Mouse (Mus musculus): ENCODE results near the gene Hpcal4.
"Not testable (repeated sequence)": the region's sequence is repeated elsewhere in the genome, so short reads cannot be mapped to it uniquely, and the experiment has no call there.

Hpcal4 gene

GRCm38 (mm10) chr4:123182328-123183238 lies at the start of gene Hpcal4:
Gene Hpcal4, plus strand, starts transcription at chr4:123183227.
- DNase-seq (ENCODE audit: low read depth, low spot score) = peak; percentile 67

GRCm38 (mm10) chr4:123137551-123137950 lies 45.5 kb upstream of the Hpcal4 start:
- DNase-seq (ENCODE audit: low read depth, low spot score) = no peak

- peak; percentile 86 for DNase-seq (ENCODE audit: low read depth, low spot score)
These were observed 43.4 kb upstream of the Hpcal4 start, which contains the start of gene Ppie for GRCm38 (mm10) chr4:123139513-123140154. Gene Ppie, minus strand, starts transcription at chr4:123139951.

- no peak for DNase-seq (ENCODE audit: low read depth, low spot score)
These were observed 35.4 kb upstream of the Hpcal4 start for GRCm38 (mm10) chr4:123147446-123148150.

- DNase-seq (ENCODE audit: low read depth, low spot score) = peak; percentile 31
These were observed 31.0 kb upstream of the Hpcal4 start for GRCm38 (mm10) chr4:123152003-123152402.

GRCm38 (mm10) chr4:123152976-123153375 lies 30.1 kb upstream of the Hpcal4 start:
- DNase-seq (ENCODE audit: low read depth, low spot score) = no peak

- DNase-seq (ENCODE audit: low read depth, low spot score) = peak; percentile 21
These were observed 28.0 kb upstream of the Hpcal4 start for GRCm38 (mm10) chr4:123155004-123155403.

- DNase-seq (ENCODE audit: low read depth, low spot score) = no peak
These were observed 27.6 kb upstream of the Hpcal4 start for GRCm38 (mm10) chr4:123155427-123155826.

- no peak for DNase-seq (ENCODE audit: low read depth, low spot score)
These were observed 27.2 kb upstream of the Hpcal4 start for GRCm38 (mm10) chr4:123155840-123156239.

- DNase-seq (ENCODE audit: low read depth, low spot score) = no peak
These were observed 22.5 kb upstream of the Hpcal4 start for GRCm38 (mm10) chr4:123160571-123160970.

GRCm38 (mm10) chr4:123161251-123161650 lies 21.8 kb upstream of the Hpcal4 start:
- not testable (repeated sequence) for DNase-seq (ENCODE audit: low read depth, low spot score)

GRCm38 (mm10) chr4:123162305-123162917 lies 20.6 kb upstream of the Hpcal4 start:
- DNase-seq (ENCODE audit: low read depth, low spot score) = no peak

GRCm38 (mm10) chr4:123164157-123164556 lies 18.9 kb upstream of the Hpcal4 start:
- no peak for DNase-seq (ENCODE audit: low read depth, low spot score)

GRCm38 (mm10) chr4:123171811-123172210 lies 11.2 kb upstream of the Hpcal4 start:
- DNase-seq (ENCODE audit: low read depth, low spot score) = peak; percentile 34

GRCm38 (mm10) chr4:123183239-123184056 lies 421 bp downstream of the Hpcal4 start:
- peak; percentile 85 for DNase-seq (ENCODE audit: low read depth, low spot score)

- no peak for DNase-seq (ENCODE audit: low read depth, low spot score)
These were observed 1.8 kb downstream of the Hpcal4 start for GRCm38 (mm10) chr4:123184816-123185215.

- no peak for DNase-seq (ENCODE audit: low read depth, low spot score)
These were observed 9.3 kb downstream of the Hpcal4 start for GRCm38 (mm10) chr4:123192336-123192735.

- no peak for DNase-seq (ENCODE audit: low read depth, low spot score)
These were observed 10.8 kb downstream of the Hpcal4 start for GRCm38 (mm10) chr4:123193791-123194190.

- DNase-seq (ENCODE audit: low read depth, low spot score) = no peak
These were observed 13.7 kb downstream of the Hpcal4 start for GRCm38 (mm10) chr4:123196695-123197094.

- peak; percentile 76 for DNase-seq (ENCODE audit: low read depth, low spot score)
These were observed 17.8 kb downstream of the Hpcal4 start for GRCm38 (mm10) chr4:123200771-123201185.

All from ES-CJ7 (cell line).